Mouse (Mus musculus): ENCODE data around the gene Tbx2. TPM values are rescaled to one million over a fixed set of nuclear protein-coding genes. Genes with fewer than 3 reads are reported as not detected.

Gene Tbx2
- total and polyA plus RNA-seq, 3 experiments, result 0.17 TPM; not detected in 2

GRCm38 (mm10) chr11:85811229-85811628, 21.1 kb upstream of the Tbx2 start (continued):
- no peak for TF ChIP-seq PAX5 (IDR thresholded peaks at IDR 0.05; ENCODE audit: low read length)

GRCm38 (mm10) chr11:85811676-85812075, 20.7 kb upstream of the Tbx2 start:
- Histone ChIP-seq H3K79me2 (replicated peaks; ENCODE audit: control insufficient read depth, extremely low read depth, insufficient read depth, poor library complexity, severe bottlenecking) (no peaks in the 10 kb centered on the region), H3K27ac (ENCODE audit: insufficient read depth, low read depth) (peak overlapping the region; percentile 7; the same call in 1 of the 2 replicates)

DNA sequence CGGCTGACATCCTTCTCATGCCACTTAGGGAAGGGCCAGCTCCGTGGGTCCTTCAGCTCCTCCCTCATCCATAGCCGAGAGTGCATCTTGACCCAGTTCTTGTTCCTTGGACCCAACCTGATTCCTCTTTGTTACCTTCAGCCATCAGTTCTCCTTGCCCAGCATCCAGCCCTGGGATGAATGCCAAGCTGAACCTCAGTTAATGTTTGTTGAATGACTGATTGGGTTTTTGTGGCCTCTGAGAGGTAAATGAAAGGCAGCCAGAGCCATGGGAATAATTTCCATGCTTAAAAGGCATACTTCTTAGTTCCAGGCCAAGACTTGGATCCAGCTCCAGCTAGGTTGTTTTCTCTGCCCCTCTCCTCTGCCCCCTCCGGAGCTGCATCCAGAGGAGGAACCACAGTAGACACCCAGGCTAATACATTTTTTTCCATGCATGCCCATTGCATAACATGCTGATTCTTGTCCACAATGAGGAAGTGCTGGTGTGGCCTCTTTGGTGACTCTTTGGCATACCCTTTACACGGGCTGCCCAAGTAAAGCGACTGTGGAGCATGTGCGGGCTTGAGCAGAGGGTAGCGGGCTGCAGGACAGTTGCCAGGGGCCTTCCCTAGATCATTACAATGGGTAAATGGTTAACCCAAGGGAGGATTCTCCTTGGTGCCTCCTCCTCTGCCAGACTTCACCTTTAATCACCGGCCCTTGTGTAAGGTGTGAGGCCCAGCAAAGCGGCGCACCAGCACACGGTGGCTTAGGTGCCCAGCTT, 20.0 kb upstream of the Tbx2 start:
- Histone ChIP-seq H3K36me3 (replicated peaks in 1 of 2; ENCODE audit: control insufficient read depth in 1 of 2, insufficient read depth in 1 of 2, low read length in 1 of 2) (no peaks in the 10 kb centered on the region), H3K9me3 (replicated peaks; ENCODE audit: low read length) (no peaks in the 10 kb centered on the region), H3K27ac (ENCODE audit: insufficient read depth, low read depth) (peak overlapping the region; percentile 7; the same call in 1 of the 2 replicates), H3K4me3 (replicated peaks in 1 of 3; ENCODE audit: low read depth in 2 of 3, low read length in 2 of 3, poor library complexity in 1 of 3) (peak overlapping the region in 1 of 3 experiments; percentile 2), H3K9ac (ENCODE audit: insufficient read depth, low read depth) (no peak overlapping the region), H3K79me2 (replicated peaks; ENCODE audit: control insufficient read depth, extremely low read depth, insufficient read depth, poor library complexity, severe bottlenecking) (no peaks in the 10 kb centered on the region), H3K4me2 (ENCODE audit: insufficient read depth, low read depth, poor library complexity, severe bottlenecking) (peak overlapping the region; percentile 5; the same call in 1 of the 2 replicates), H3K4me1 (ENCODE audit: control insufficient read depth in 1 of 2, insufficient read depth in 2 of 2) (peaks cover 34 to 50% of the 10 kb centered on the region in 2 experiments), H3K27me3 (replicated peaks) (no peaks in the 10 kb centered on the region)
- dilution Hi-C loops (cut with MboI; ENCODE audit: extremely low pct_ligation_motif_present, extremely low pct_unique_long_range_greater_than_20kb, low sequenced_read_pairs), result no loop called here
- in situ Hi-C loops (cut with MboI; ENCODE audit: low pct_ligation_motif_present, low pct_unique_long_range_greater_than_20kb, low sequenced_read_pairs), result no loop called here
- peak; percentile 58 for DNase-seq (ENCODE audit: extremely low read depth)
- peak; percentile 42; the same call in 1 of the 2 replicates for TF ChIP-seq EP300 (IDR thresholded peaks at IDR 0.05; ENCODE audit: low read length)
- 0 out of 2 replicates have a peak, but pooled peaks have one; percentile 48 for TF ChIP-seq MAZ (IDR thresholded peaks at IDR 0.05; ENCODE audit: low read depth, low read length)
- peak; percentile 53; the same call in 1 of the 2 replicates for TF ChIP-seq ETS1 (conservative IDR thresholded peaks at IDR 0.05; ENCODE audit: low read depth, low read length)
- peak; percentile 85 for TF ChIP-seq CHD1 (IDR thresholded peaks at IDR 0.05; ENCODE audit: low read depth, low read length)
- TF ChIP-seq NRF1 (IDR thresholded peaks at IDR 0.05; ENCODE audit: low read depth, low read length), result peak; percentile 60
- 0 out of 2 replicates have a peak, but pooled peaks have one; percentile 27 for TF ChIP-seq SIN3A (IDR thresholded peaks at IDR 0.05; ENCODE audit: low read length)
- no peak for TF ChIP-seq ZKSCAN1 (IDR thresholded peaks at IDR 0.05; ENCODE audit: borderline replicate concordance, low read depth, low read length)
- TF ChIP-seq MAFK (IDR thresholded peaks at IDR 0.05; ENCODE audit: insufficient replicate concordance, low read length), result no peak
- TF ChIP-seq JUND (conservative IDR thresholded peaks at IDR 0.05; ENCODE audit: low read depth, low read length), result no peak
- TF ChIP-seq ELF1 (IDR thresholded peaks at IDR 0.05; ENCODE audit: low read depth, low read length), result peak; percentile 81
- no peak for TF ChIP-seq GABPA (IDR thresholded peaks at IDR 0.05; ENCODE audit: insufficient replicate concordance, low read depth, low read length)
- TF ChIP-seq BHLHE40 (IDR thresholded peaks at IDR 0.05; ENCODE audit: low read depth, low read length), result peak; percentile 80
- TF ChIP-seq ZNF384 (IDR thresholded peaks at IDR 0.05; ENCODE audit: low read depth, low read length), result peak; percentile 82

More at GRCm38 (mm10) chr11:85811676-85812075, 20.7 kb upstream of the Tbx2 start:
- Histone ChIP-seq H3K4me2 (ENCODE audit: insufficient read depth, low read depth, poor library complexity, severe bottlenecking) (peak overlapping the region; percentile 5; the same call in 1 of the 2 replicates), H3K4me1 (ENCODE audit: control insufficient read depth in 1 of 2, insufficient read depth in 2 of 2) (peaks cover 34 to 50% of the 10 kb centered on the region in 2 experiments), H3K4me3 (replicated peaks in 1 of 3; ENCODE audit: low read depth in 2 of 3, low read length in 2 of 3, poor library complexity in 1 of 3) (no peak overlapping the region), H3K9me3 (replicated peaks; ENCODE audit: low read length) (no peaks in the 10 kb centered on the region), H3K36me3 (replicated peaks in 1 of 2; ENCODE audit: control insufficient read depth in 1 of 2, insufficient read depth in 1 of 2, low read length in 1 of 2) (no peaks in the 10 kb centered on the region), H3K27me3 (replicated peaks) (no peaks in the 10 kb centered on the region), H3K9ac (ENCODE audit: insufficient read depth, low read depth) (no peak overlapping the region)
- TF ChIP-seq IRF4 (IDR thresholded peaks at IDR 0.05; ENCODE audit: low read depth, low read length) (peak; percentile 76), SIN3A (IDR thresholded peaks at IDR 0.05; ENCODE audit: low read length) (no peak), ZNF384 (IDR thresholded peaks at IDR 0.05; ENCODE audit: low read depth, low read length) (peak; percentile 74), TCF12 (IDR thresholded peaks at IDR 0.05; ENCODE audit: low read depth, low read length) (peak; percentile 37; the same call in 1 of the 2 replicates), NELFE (IDR thresholded peaks at IDR 0.05; ENCODE audit: low read depth, low read length) (no peak), ETS1 (conservative IDR thresholded peaks at IDR 0.05; ENCODE audit: low read depth, low read length) (peak; percentile 59), MEF2A (IDR thresholded peaks at IDR 0.05; ENCODE audit: borderline replicate concordance, low read depth, low read length) (peak; percentile 72; the same call in 1 of the 2 replicates), BHLHE40 (IDR thresholded peaks at IDR 0.05; ENCODE audit: low read depth, low read length) (peak; percentile 59; the same call in 1 of the 2 replicates), EP300 (IDR thresholded peaks at IDR 0.05; ENCODE audit: low read length) (peak; percentile 51)
- DNase-seq (ENCODE audit: extremely low read depth), result peak; percentile 84
- in situ Hi-C loops (cut with MboI; ENCODE audit: low pct_ligation_motif_present, low pct_unique_long_range_greater_than_20kb, low sequenced_read_pairs) (no loop called here), dilution Hi-C loops (cut with MboI; ENCODE audit: extremely low pct_ligation_motif_present, extremely low pct_unique_long_range_greater_than_20kb, low sequenced_read_pairs) (no loop called here)
